Mouse (Mus musculus): Measurements from ENCODE around the gene Mks1. TPM values are rescaled to one million over a fixed set of nuclear protein-coding genes. Genes with fewer than 3 reads are reported as not detected.

The Mks1 gene
- polyA plus RNA-seq (2015; fragmentation: Nextera tagmentation; extraction: Ambion mirVana) = 16.9 and 18.7 TPM in 2 replicates

DNA sequence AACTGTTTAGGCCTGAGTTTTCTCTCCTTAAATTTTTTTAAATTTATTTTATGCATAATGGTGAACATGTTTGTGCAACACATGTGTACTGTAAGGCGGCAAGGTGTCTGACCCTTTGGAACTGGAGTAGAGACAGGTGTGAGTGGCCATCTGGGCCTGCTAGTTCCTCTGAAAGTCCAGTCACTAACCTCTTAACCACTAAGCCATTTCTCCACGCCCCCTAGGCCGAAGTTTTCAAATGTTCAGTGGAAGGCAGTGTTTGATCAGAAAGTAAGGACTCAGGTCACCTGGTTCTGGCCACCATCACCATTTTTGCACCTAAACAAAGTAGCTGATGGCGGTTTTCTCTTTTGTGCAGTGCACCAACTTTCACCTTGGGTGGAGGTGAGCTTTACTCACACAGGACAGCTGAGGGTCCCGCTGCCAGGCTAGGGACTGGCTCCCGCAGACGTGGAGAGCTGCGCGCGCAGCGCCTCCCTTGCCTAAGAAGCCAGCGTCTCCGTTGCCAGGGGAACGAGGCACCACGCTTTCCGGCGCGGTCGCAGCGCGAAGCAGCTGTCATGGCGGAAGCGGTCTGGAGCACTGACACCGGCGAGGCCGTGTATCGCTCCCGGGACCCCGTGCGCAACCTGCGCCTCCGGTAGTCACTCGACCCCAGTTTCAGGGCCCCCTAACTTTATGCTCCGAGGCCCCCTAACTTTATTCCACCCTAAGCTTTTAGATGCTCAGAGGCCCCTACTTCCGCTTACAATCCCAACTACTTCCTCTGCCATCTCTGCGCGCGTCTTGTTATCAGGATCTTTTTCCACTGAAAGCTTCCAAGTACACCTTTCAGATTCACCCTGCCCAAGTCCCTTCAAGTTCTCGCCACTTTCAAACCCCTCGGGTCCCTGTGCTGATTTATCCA, at the start of gene Mks1:
TSS of gene Mks1 (plus strand) at position 526 of the 907 bp plus-strand sequence.
- Histone ChIP-seq H3K36me3 (peaks cover 29% of the 10 kb centered on the region), H3K4me1 (peaks cover 9% of the 10 kb centered on the region), H3K9me3 (replicated peaks) (no peaks in the 10 kb centered on the region), H3K27me3 (no peaks in the 10 kb centered on the region), H3K9ac (peak within 1 kb of the TSS; percentile 46), H3K4me3 (replicated peaks) (peak within 1 kb of the TSS; percentile 68), H3K4me2 (peak within 1 kb of the TSS; percentile 77), H3K27ac (peak within 1 kb of the TSS; percentile 64)
- peak; percentile 96 for ATAC-seq (replicated peaks; ENCODE audit: low FRiP score)
- WGBS = 4% methylated on average over 40 of the region's 40 CpGs

GRCm38 (mm10) chr11:87805448-87805847, 47.6 kb upstream of the Mks1 start:
- H3K27ac ChIP-seq = no peak overlapping the region
- no peaks in the 10 kb centered on the region for H3K9me3 ChIP-seq (replicated peaks)
- no peak overlapping the region for H3K4me2 ChIP-seq
- H3K4me3 ChIP-seq (replicated peaks) = no peak overlapping the region
- no peaks in the 10 kb centered on the region for H3K27me3 ChIP-seq
- 70% methylated on average over 1 of the region's 1 CpGs for WGBS
- no peaks in the 10 kb centered on the region for H3K36me3 ChIP-seq
- H3K4me1 ChIP-seq = no peaks in the 10 kb centered on the region
- H3K9ac ChIP-seq = no peak overlapping the region
- no peak for ATAC-seq (replicated peaks; ENCODE audit: low FRiP score)

- 74% methylated on average over 6 of the region's 6 CpGs for WGBS
- no peak for ATAC-seq (replicated peaks; ENCODE audit: low FRiP score)
- H3K4me1 ChIP-seq = no peaks in the 10 kb centered on the region
These were observed 45.6 kb upstream of the Mks1 start for GRCm38 (mm10) chr11:87807433-87807832.

DNA sequence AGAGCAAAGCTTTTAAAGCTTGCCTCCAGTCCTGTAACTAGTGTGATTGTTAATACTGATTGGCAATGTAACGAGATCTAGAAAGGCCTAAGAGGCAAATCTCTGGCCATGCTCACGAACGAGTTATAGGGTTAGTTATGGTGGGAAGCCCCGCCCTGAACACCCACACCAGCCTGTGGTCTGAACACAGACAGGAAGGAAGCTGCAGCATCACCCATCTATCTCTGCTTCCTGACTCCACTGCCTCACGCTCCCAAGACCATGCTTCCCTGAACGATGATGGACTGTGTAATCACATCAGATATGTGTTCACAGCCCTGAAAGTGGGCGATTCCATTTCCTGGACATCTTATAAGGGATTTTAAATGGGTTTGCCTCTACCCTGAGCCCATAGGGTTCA, 44.8 kb upstream of the Mks1 start:
- Histone ChIP-seq H3K36me3 (no peaks in the 10 kb centered on the region), H3K4me1 (no peaks in the 10 kb centered on the region), H3K27ac (no peak overlapping the region), H3K27me3 (no peaks in the 10 kb centered on the region), H3K4me3 (replicated peaks) (no peak overlapping the region), H3K9me3 (replicated peaks) (no peaks in the 10 kb centered on the region), H3K4me2 (no peak overlapping the region), H3K9ac (no peak overlapping the region)
- ATAC-seq (replicated peaks; ENCODE audit: low FRiP score) = no peak
- 77% methylated on average over 7 of the region's 7 CpGs for WGBS

More at GRCm38 (mm10) chr11:87807433-87807832, 45.6 kb upstream of the Mks1 start:
- Histone ChIP-seq H3K4me3 (replicated peaks) (no peak overlapping the region), H3K36me3 (no peaks in the 10 kb centered on the region), H3K27me3 (no peaks in the 10 kb centered on the region), H3K9me3 (replicated peaks) (no peaks in the 10 kb centered on the region), H3K9ac (no peak overlapping the region), H3K4me2 (no peak overlapping the region), H3K27ac (no peak overlapping the region)

DNA sequence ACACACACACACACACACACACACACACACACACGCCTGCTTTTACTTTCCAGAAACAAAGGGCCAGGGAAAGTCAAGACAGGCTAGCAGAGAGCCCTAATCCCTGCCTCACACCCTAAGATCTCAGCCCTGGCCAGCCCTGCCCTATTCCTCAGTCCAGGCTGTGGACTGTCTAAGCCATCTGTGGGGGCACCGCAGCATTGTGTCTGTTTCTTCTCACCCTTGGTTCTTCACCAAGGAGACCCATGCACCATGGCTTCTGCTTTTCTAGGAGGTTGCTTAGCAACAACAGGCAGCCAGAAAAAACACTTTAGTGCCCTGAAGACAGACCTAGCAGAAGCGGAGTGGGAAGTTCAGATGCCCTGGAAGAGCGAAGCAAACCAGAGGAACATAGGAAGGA, 41.6 kb upstream of the Mks1 start:
- H3K9me3 ChIP-seq (replicated peaks) = no peaks in the 10 kb centered on the region
- H3K4me1 ChIP-seq = no peaks in the 10 kb centered on the region
- H3K4me2 ChIP-seq = no peak overlapping the region
- no peak overlapping the region for H3K4me3 ChIP-seq (replicated peaks)
- H3K9ac ChIP-seq = no peak overlapping the region
- peaks cover 10% of the 10 kb centered on the region for H3K27me3 ChIP-seq
- 53% methylated on average over 4 of the region's 4 CpGs for WGBS
- no peak for ATAC-seq (replicated peaks; ENCODE audit: low FRiP score)
- no peak overlapping the region for H3K27ac ChIP-seq
- H3K36me3 ChIP-seq = no peaks in the 10 kb centered on the region

- no peaks in the 10 kb centered on the region for H3K9me3 ChIP-seq (replicated peaks)
- H3K27me3 ChIP-seq = peaks cover 22% of the 10 kb centered on the region
- no peak for ATAC-seq (replicated peaks; ENCODE audit: low FRiP score)
- 75% methylated on average over 8 of the region's 8 CpGs for WGBS
- no peak overlapping the region for H3K4me2 ChIP-seq
- peaks cover 7% of the 10 kb centered on the region for H3K4me1 ChIP-seq
- H3K36me3 ChIP-seq = no peaks in the 10 kb centered on the region
- H3K27ac ChIP-seq = no peak overlapping the region
- H3K9ac ChIP-seq = no peak overlapping the region
- H3K4me3 ChIP-seq (replicated peaks) = no peak overlapping the region
These were observed 38.2 kb upstream of the Mks1 start for GRCm38 (mm10) chr11:87814831-87815230.

GRCm38 (mm10) chr11:87816707-87817442, 36.1 kb upstream of the Mks1 start:
- 4% methylated on average over 30 of the region's 31 CpGs for WGBS
- no peaks in the 10 kb centered on the region for H3K36me3 ChIP-seq
- peaks cover 22% of the 10 kb centered on the region for H3K27me3 ChIP-seq
- ATAC-seq (replicated peaks; ENCODE audit: low FRiP score) = 0 out of 2 replicates have a peak, but pooled peaks have one; percentile 29
- H3K4me1 ChIP-seq = peaks cover 7% of the 10 kb centered on the region
- H3K9ac ChIP-seq = 0 out of 2 replicates have a peak overlapping the region, but pooled peaks have one; percentile 11
- H3K4me2 ChIP-seq = peak overlapping the region; percentile 69
- H3K9me3 ChIP-seq (replicated peaks) = no peaks in the 10 kb centered on the region
- H3K27ac ChIP-seq = no peak overlapping the region
- H3K4me3 ChIP-seq (replicated peaks) = peak overlapping the region; percentile 40

DNA sequence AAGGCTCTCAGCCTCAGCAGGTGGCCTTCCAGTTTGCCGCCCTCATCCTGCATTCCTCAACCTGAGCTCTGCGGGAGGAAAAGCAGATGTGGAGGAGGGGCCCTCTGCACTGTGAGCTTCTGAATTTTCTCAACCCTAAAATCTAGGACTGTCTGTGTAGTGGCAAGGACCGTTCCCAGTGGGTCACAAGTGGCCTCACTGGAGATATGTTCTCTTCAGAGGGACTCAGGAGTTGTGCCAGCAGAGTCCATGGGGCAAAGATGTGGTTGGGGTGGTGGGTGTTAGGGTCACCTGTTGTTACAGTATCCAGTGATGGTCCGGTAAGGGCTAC, 35.6 kb upstream of the Mks1 start:
- Histone ChIP-seq H3K4me3 (replicated peaks) (peak overlapping the region; percentile 40), H3K27me3 (peaks cover 22% of the 10 kb centered on the region), H3K4me1 (peaks cover 7% of the 10 kb centered on the region), H3K27ac (no peak overlapping the region), H3K9ac (0 out of 2 replicates have a peak overlapping the region, but pooled peaks have one; percentile 11), H3K36me3 (no peaks in the 10 kb centered on the region), H3K9me3 (replicated peaks) (no peaks in the 10 kb centered on the region), H3K4me2 (peak overlapping the region; percentile 69)
- WGBS = 28% methylated on average over 4 of the region's 4 CpGs
- ATAC-seq (replicated peaks; ENCODE audit: low FRiP score) = no peak

DNA sequence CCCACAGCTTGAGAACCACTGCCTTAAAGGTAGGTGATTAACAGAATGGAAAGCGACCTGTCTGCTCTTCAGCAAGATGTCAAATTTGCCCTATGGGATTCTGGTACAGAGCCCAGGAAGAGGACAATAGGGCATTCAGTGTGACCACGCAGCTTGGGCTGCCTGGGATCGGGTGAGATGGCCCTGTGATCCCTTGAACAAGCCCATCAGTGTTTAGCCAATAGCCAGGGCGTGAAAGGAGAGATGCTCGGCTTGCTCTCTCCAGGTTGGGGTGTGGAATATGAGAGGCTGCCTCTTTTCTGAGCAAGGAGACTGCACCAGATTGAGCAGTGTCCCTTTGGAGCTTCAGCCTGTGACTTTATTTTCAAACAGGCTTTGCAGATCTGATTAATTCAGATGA, 31.5 kb upstream of the Mks1 start:
- Histone ChIP-seq H3K36me3 (no peaks in the 10 kb centered on the region), H3K4me3 (replicated peaks) (no peak overlapping the region), H3K27me3 (peaks cover 10% of the 10 kb centered on the region; the same call in 1 of the 2 replicates), H3K4me1 (peaks cover 7% of the 10 kb centered on the region), H3K27ac (no peak overlapping the region), H3K9me3 (replicated peaks) (no peaks in the 10 kb centered on the region), H3K9ac (no peak overlapping the region), H3K4me2 (no peak overlapping the region)
- no peak for ATAC-seq (replicated peaks; ENCODE audit: low FRiP score)
- 47% methylated on average over 5 of the region's 5 CpGs for WGBS

DNA sequence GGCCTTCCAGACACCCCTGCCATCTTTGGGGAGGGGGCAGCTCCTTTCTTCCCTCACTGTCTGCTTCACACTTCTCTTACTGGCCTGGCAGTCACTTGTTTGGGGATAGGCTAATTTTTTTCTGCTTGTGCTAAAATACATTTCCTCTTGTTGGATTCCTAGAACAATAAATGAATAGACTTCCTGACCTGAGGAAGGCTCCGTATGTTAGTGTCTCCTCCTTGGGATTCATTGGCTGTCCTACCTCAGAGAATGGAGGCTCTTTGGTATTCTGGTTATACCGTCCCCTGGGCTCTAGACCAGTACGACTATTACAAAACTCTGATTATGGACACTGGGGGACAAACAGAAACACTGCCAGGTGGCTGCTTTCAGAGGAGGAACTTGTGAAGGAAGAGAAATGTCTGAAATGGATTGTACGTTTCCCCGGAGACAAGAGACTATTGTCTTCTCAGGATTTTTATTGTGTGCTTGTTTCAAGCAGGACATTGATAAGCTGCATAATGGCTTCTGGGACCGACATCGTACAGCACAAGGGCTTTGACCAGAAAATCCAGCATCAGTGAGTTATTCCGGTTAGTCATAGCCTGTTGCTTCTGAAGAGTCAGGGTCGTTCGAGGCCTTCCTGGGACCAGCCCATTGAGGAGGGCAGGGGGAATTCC, 24.6 kb upstream of the Mks1 start, which contains the start of gene Lpo:
TSS of gene Lpo (minus strand) at position 51 of the 662 bp plus-strand sequence.
- Histone ChIP-seq H3K9ac (no peak within 1 kb of the TSS), H3K4me2 (no peak within 1 kb of the TSS), H3K27ac (no peak within 1 kb of the TSS), H3K27me3 (no peaks in the 10 kb centered on the region), H3K9me3 (replicated peaks) (no peaks in the 10 kb centered on the region), H3K4me1 (no peaks in the 10 kb centered on the region), H3K4me3 (replicated peaks) (no peak within 1 kb of the TSS), H3K36me3 (no peaks in the 10 kb centered on the region)
- WGBS = 50% methylated on average over 10 of the region's 10 CpGs
- no peak for ATAC-seq (replicated peaks; ENCODE audit: low FRiP score)

- no peak overlapping the region for H3K4me2 ChIP-seq
- no peaks in the 10 kb centered on the region for H3K4me1 ChIP-seq
- H3K36me3 ChIP-seq = no peaks in the 10 kb centered on the region
- no peak overlapping the region for H3K9ac ChIP-seq
- no peak overlapping the region for H3K27ac ChIP-seq
- H3K9me3 ChIP-seq (replicated peaks) = no peaks in the 10 kb centered on the region
- 76% methylated on average over 8 of the region's 8 CpGs for WGBS
- H3K27me3 ChIP-seq = no peaks in the 10 kb centered on the region
- H3K4me3 ChIP-seq (replicated peaks) = no peak overlapping the region
- no peak for ATAC-seq (replicated peaks; ENCODE audit: low FRiP score)
These were observed 12.3 kb upstream of the Mks1 start for GRCm38 (mm10) chr11:87840676-87841075.

GRCm38 (mm10) chr11:87841436-87841835, 11.6 kb upstream of the Mks1 start:
- Histone ChIP-seq H3K36me3 (no peaks in the 10 kb centered on the region), H3K9me3 (replicated peaks) (no peaks in the 10 kb centered on the region), H3K4me1 (no peaks in the 10 kb centered on the region), H3K27me3 (no peaks in the 10 kb centered on the region), H3K27ac (no peak overlapping the region), H3K9ac (no peak overlapping the region), H3K4me3 (replicated peaks) (no peak overlapping the region), H3K4me2 (no peak overlapping the region)
- whole genome bisulfite sequencing = 87% methylated on average over 3 of the region's 3 CpGs
- no peak for ATAC-seq (replicated peaks; ENCODE audit: low FRiP score)

Data from kidney, embryonic 15.5 days (tissue).